ENCODE assay signal across 22 mouse cellular contexts in the genomic region with DNA sequence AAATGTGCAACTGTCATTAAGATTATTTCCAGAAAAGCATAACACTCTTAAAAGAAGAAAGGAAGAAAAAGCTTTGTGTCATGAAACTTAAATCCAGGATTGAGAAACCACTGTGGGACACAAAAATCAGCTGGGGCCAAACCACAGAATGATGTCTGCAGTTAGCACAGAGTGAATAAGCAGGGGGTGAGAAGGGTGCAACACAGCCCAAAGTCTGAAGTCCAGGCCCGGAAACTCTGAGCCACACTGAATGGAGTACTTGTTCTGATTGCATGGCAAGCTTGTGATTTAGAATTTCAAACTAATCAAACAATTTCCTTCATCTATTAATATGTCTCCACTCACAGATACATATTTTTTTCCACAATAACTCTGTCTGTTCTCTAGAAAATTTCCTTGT.
DNase-seq lines count a peak whose midpoint lies in the region; ATAC-seq lines count a peak whose summit lies in the region.
"Had no signal": no experiment of that assay in that cellular context is flagged by ENCODE, and none has a peak within 500 bp of the region (broad histone marks: within the 10 kb centered on the region; RNA-seq: fewer than 3 reads in every experiment).

No protein-coding gene starts in this region.

- H3K36me3 ChIP-seq in embryonic facial prominence, embryonic 14.5 days (ENCODE audit: control insufficient read depth, insufficient read depth, low read length): no peaks in the 10 kb centered on the region
- H3K36me3 ChIP-seq in embryonic facial prominence, embryonic 10.5 days (replicated peaks): no peaks in the 10 kb centered on the region
- H3K36me3 ChIP-seq: embryonic facial prominence, embryonic 13.5 days; forebrain, embryonic 15.5 days; hindbrain, embryonic 13.5 days had no signal

- WGBS in embryonic facial prominence, embryonic 14.5 days: 56% methylated on average over 1 of the region's 1 CpGs
- WGBS in embryonic facial prominence, embryonic 10.5 days: 92% methylated on average over 1 of the region's 1 CpGs

- H3K4me2 ChIP-seq in embryonic facial prominence, embryonic 14.5 days (ENCODE audit: low read depth, low read length): no peak overlapping the region
- H3K4me2 ChIP-seq: embryonic facial prominence, embryonic 13.5 days; forebrain, embryonic 15.5 days; hindbrain, embryonic 13.5 days had no signal

- H3K27ac ChIP-seq in embryonic facial prominence, embryonic 14.5 days (replicated peaks; ENCODE audit: low read depth, low read length): no peak overlapping the region
- H3K27ac ChIP-seq in embryonic facial prominence, embryonic 10.5 days (replicated peaks): no peak overlapping the region
- H3K27ac ChIP-seq: embryonic facial prominence, embryonic 13.5 days; forebrain, embryonic 15.5 days; heart, adult 2 months; hindbrain, embryonic 13.5 days; hindbrain, postnatal 0 days had no signal

- DNase-seq in embryonic facial prominence, embryonic 14.5 days (ENCODE audit: low spot score): peak; percentile 16
- DNase-seq in embryonic facial prominence, embryonic 10.5 days (ENCODE audit: low spot score): no peak
- peak; percentile 31 to 57 for DNase-seq in heart, adult 18-20 months
- no peak for DNase-seq in heart, postnatal 4 days
- peak; percentile 21 to 42 for DNase-seq in kidney, postnatal 36 days
- no peak for DNase-seq in kidney, postnatal 10 days
- no peak for DNase-seq in left cerebral cortex, postnatal 25 days (ENCODE audit: low spot score in 2 of 2)
- DNase-seq: adrenal gland, adult 8-10 months; cerebellum, adult 11 months; cerebellum, adult 9-10 months; cerebellum, postnatal 25 days; gastrocnemius, postnatal 36 days; heart, postnatal 10 days; kidney, adult 11 months had no signal

- H3K27me3 ChIP-seq in embryonic facial prominence, embryonic 14.5 days (replicated peaks; ENCODE audit: control insufficient read depth, insufficient read depth, low read length): no peaks in the 10 kb centered on the region
- H3K27me3 ChIP-seq in embryonic facial prominence, embryonic 10.5 days (replicated peaks; ENCODE audit: low read depth, poor library complexity, severe bottlenecking): no peaks in the 10 kb centered on the region
- H3K27me3 ChIP-seq: embryonic facial prominence, embryonic 13.5 days; forebrain, embryonic 15.5 days; hindbrain, embryonic 13.5 days; Patski had no signal

- ATAC-seq in embryonic facial prominence, embryonic 14.5 days (ENCODE audit: low read depth): no peak
- ATAC-seq: activated CD4-positive, CD25-positive, alpha-beta regulatory T cell, adult 4 months; forebrain, embryonic 15.5 days; hindbrain, postnatal 0 days; Patski had no signal

- no peaks in the 10 kb centered on the region for H3K9me3 ChIP-seq in embryonic facial prominence, embryonic 14.5 days (ENCODE audit: control insufficient read depth, low read length)
- no peaks in the 10 kb centered on the region for H3K9me3 ChIP-seq in embryonic facial prominence, embryonic 10.5 days
- H3K9me3 ChIP-seq: embryonic facial prominence, embryonic 13.5 days; forebrain, embryonic 15.5 days; hindbrain, embryonic 13.5 days had no signal

- no peaks in the 10 kb centered on the region for H3K4me1 ChIP-seq in embryonic facial prominence, embryonic 14.5 days (ENCODE audit: control insufficient read depth, insufficient read depth, low read length)
- H3K4me1 ChIP-seq in embryonic facial prominence, embryonic 10.5 days: no peaks in the 10 kb centered on the region
- H3K4me1 ChIP-seq: embryonic facial prominence, embryonic 13.5 days; forebrain, embryonic 15.5 days; hindbrain, embryonic 13.5 days had no signal

- no peak overlapping the region for H3K9ac ChIP-seq in embryonic facial prominence, embryonic 14.5 days (ENCODE audit: low read depth, low read length)
- H3K9ac ChIP-seq: embryonic facial prominence, embryonic 13.5 days; forebrain, embryonic 15.5 days; hindbrain, embryonic 13.5 days had no signal

- intact Hi-C loops in left cerebral cortex, postnatal 25 days (cut with DNase I): no loop called here

- H3K4me3 ChIP-seq in embryonic facial prominence, embryonic 14.5 days (ENCODE audit: low read depth, low read length): no peak overlapping the region
- H3K4me3 ChIP-seq in embryonic facial prominence, embryonic 10.5 days: no peak overlapping the region
- H3K4me3 ChIP-seq: embryonic facial prominence, embryonic 13.5 days; erythroblast, embryonic 14.5 days; forebrain, embryonic 15.5 days; heart, adult 2 months; hindbrain, embryonic 13.5 days had no signal

Comparison
In these comparisons a context has a peak if more than half of its experiments do, and no peak if none do; other contexts are left out.
1. DNase-seq: peak in embryonic facial prominence, embryonic 14.5 days (single experiment), heart, adult 18-20 months (2 of 2) and kidney, postnatal 36 days (2 of 2); none in embryonic facial prominence, embryonic 10.5 days (single experiment), heart, postnatal 4 days (single experiment), kidney, postnatal 10 days (single experiment) and left cerebral cortex, postnatal 25 days (0 of 2).